Mouse (Mus musculus) layer of hippocampus, postnatal 25 days (tissue): ENCODE measurements at regions not wholly inside any gene's neighbourhood (a gene's known extent, or its start where the extent isn't known, plus 50 kb on each side); places are given as distances from the start of the nearest gene placed in this dataset.

Experiments
- DNase-seq, 2 experiments: peaks; one replicate each; pipeline ENCODE4 v3.0.0; 2022; ENCODE audit warnings: mixed read lengths in 2 of 2, low spot score in 1 of 2; ENCODE audit errors: extremely low spot score in 1 of 2

GRCm38 (mm10) chr4:40400089-40400488, 71.9 kb upstream of the Tmem215 start:
- DNase-seq: no peak

- no peak for DNase-seq
Observed at GRCm38 (mm10) chr4:40390183-40390582, 81.8 kb upstream of the Tmem215 start.

GRCm38 (mm10) chr4:40385284-40385683, 86.7 kb upstream of the Tmem215 start:
- DNase-seq: peak in 1 of 2 experiments; percentile 13

- DNase-seq: no peak
Observed at GRCm38 (mm10) chr4:40384704-40385103, 87.3 kb upstream of the Tmem215 start.

- DNase-seq: no peak
Observed at GRCm38 (mm10) chr4:40380309-40380708, 91.7 kb upstream of the Tmem215 start.

GRCm38 (mm10) chr4:40375439-40376154, 96.4 kb upstream of the Ndufb6 start:
- DNase-seq: no peak

GRCm38 (mm10) chr4:40374213-40374612, 95.0 kb upstream of the Ndufb6 start:
- DNase-seq: no peak

GRCm38 (mm10) chr4:40364329-40364728, 85.1 kb upstream of the Ndufb6 start:
- DNase-seq: no peak

- DNase-seq: no peak
Observed at GRCm38 (mm10) chr4:40359307-40359706, 80.1 kb upstream of the Ndufb6 start.

GRCm38 (mm10) chr4:40357088-40357853, 78.0 kb upstream of the Ndufb6 start:
- DNase-seq: no peak

GRCm38 (mm10) chr4:40355791-40356450, 76.7 kb upstream of the Ndufb6 start:
- DNase-seq: no peak

- DNase-seq: no peak
Observed at GRCm38 (mm10) chr4:40354456-40354855, 75.2 kb upstream of the Ndufb6 start.

- no peak for DNase-seq
Observed at GRCm38 (mm10) chr4:40351648-40352047, 72.4 kb upstream of the Ndufb6 start.

- DNase-seq: no peak
Observed at GRCm38 (mm10) chr4:40351090-40351489, 71.9 kb upstream of the Ndufb6 start.

GRCm38 (mm10) chr4:40345847-40346246, 66.6 kb upstream of the Ndufb6 start:
- no peak for DNase-seq

- DNase-seq: no peak
Observed at GRCm38 (mm10) chr4:40342181-40342580, 63.0 kb upstream of the Ndufb6 start.

- no peak for DNase-seq
Observed at GRCm38 (mm10) chr4:40334841-40335240, 55.6 kb upstream of the Ndufb6 start.

GRCm38 (mm10) chr4:40329737-40330136, 50.5 kb upstream of the Ndufb6 start:
- no peak for DNase-seq
